Mouse (Mus musculus): Measurements from ENCODE around the gene Vipas39.

GRCm38 (mm10) chr12:87201694-87202093, 64.4 kb downstream of the Vipas39 start:
- TF ChIP-seq TAL1 (IDR thresholded peaks at IDR 0.05; ENCODE audit: low read length) = no peak
- TF ChIP-seq GATA1 (IDR thresholded peaks at IDR 0.05; ENCODE audit: low read length) = no peak

All from erythroblast, embryonic 14.5 days (primary cell).